Mouse (Mus musculus) liver, embryonic 14.5 days (tissue): Measurements from ENCODE around the gene Plcl2.

Source experiments
- CTCF ChIP-seq: IDR thresholded peaks from 2 replicates; pipeline ENCODE4 v1.5.1; 2016; ENCODE audit warnings: antibody characterized with exemption, low read depth, control low read depth
- EP300 ChIP-seq: IDR thresholded peaks from 2 replicates; pipeline ENCODE4 v1.6.1; 2016; ENCODE audit warnings: antibody characterized with exemption, low read depth

DNA sequence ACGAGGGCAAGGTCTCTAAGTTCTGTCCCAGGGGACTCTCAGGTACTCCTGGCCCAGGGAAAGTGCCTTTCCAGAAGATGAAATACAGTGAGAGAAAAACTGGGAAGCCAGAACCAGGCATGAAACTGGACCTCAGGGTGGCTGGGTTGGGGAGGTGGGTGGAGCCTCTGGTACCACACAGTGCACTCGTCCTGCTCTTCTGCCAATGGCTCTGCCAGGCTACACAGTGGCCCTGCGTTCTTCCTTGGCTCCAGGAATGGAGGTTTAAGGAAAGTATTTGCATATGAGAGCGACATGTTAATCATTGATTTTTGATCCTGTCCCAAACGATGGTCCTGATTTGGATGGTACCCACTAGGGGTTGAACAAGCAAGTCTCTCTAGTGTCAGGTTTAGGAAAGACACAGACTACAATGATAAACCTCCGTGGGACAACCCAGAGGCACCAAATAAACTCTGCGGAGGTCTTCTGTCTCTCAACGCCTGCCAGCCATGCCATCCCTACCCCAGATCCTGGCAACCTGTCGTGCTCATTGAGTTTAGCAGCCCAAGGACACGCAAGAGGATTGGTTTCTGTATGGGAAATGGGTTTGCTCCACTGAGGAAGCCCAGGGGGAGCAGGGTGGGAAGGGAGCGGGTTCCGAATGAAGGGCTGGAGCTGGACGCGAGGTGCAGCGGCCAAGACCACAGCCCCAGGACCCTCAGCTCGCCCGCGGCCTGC, 988 bp upstream of the Plcl2 start:
- TF ChIP-seq CTCF (no peak), EP300 (no peak)
